Mouse (Mus musculus): Measurements from ENCODE around the gene Cyp2c68.
"Not testable (repeated sequence)": the region's sequence is repeated elsewhere in the genome, so short reads cannot be mapped to it uniquely, and the experiment has no call there.

The Cyp2c68 gene

DNA sequence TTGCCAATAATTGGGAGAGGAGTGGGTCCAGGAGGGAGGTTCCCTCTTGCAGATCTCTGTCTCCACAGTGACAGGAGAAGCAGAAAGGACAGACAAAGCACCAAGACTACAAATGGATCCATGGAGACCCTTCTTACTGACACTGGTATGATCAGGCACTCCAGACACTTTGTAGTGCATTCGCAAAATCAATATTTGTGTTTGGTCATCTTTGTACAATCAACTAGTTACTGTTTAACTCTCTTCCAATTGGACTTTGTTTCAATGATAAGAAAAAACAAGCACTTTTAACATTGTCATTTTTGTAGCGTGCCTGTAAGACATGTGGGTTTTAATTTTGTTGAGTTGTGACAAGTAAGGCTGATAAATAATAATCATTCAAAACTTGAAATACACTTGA lies at the start of gene Cyp2c68:
Cyp2c68 (minus strand) TSS at position 135 of the 400 bp plus-strand sequence.
- no peak for DNase-seq (ENCODE audit: low read depth, low spot score)

DNA sequence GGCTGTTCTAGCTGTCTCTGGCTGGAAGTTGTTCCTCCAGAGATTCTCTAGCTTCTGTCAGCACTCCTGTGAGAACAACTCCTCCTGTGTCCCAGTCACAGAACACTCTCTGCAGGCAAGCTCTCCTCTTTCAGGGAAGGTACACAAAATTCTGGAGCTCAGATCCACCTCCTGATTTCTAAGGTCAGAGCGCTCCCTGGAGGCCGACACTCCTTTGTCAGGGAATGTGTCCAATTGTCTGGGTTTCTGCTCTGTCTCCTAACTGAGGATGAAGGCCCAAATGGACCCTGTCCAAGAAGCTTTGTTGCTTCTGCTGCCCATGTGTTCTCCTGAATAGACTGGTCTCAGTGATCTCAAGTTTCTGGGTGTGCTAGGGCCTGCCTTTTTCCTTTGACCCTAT lies 44.6 kb upstream of the Cyp2c68 start:
- not testable (repeated sequence) for DNase-seq (ENCODE audit: low read depth, low spot score)

DNA sequence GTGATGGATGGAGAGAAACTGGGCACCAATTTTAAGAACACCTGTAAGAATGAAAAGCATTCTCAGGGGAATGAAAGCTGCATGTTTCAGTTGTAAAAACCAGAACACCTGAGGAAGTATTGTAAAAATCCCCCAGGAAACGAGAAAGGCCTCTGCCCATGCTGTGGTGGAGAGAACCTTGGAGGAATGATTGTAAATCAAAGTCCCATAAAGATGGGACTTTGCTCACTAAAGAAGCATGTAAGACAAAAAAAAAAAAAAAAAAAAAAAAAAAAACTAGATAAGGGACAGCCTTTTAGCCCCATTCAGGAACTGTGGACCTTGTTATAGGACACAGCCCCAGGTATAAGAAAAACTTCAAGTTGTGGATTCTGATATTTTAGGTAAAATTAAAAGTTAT lies 4.5 kb upstream of the Cyp2c68 start:
- no peak for DNase-seq (ENCODE audit: low read depth, low spot score)

DNA sequence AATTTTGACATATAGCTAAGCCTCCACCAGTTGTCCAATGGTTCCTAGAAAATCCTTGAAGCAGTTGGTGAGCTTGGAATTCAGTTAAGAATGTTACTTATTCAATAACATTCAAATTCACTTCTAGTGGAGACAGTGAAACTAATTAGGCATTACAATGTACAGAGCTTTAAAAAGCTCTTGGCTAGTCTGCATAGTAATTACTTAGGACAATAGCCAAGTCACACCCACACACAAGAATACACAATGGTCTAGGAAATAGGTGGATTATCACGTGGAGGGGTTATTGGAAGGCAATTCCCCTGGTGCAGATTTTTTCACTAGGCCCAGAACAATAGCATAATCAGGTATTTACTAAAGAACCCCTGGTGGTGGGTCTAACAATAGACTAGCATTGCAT lies 3.5 kb upstream of the Cyp2c68 start:
- DNase-seq (ENCODE audit: low read depth, low spot score): not testable (repeated sequence)

DNA sequence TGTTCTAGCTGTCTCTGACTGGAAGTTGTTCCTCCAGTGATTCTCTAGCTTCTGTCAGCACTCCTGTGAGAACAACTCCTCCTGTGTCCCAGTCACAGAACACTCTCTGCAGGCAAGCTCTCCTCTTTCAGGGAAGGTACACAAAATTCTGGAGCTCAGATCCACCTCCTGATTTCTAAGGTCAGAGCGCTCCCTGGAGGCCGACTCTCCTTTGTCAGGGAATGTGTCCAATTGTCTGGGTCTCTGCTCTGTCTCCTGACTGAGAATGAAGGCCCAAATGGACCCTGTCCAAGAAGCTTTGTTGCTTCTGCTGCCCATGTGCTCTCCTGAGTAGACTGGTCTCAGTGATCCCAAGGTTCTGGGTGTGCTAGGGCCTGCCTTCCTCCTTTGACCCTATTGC lies 29.7 kb downstream of the Cyp2c68 start:
- not testable (repeated sequence) for DNase-seq (ENCODE audit: low read depth, low spot score)

DNA sequence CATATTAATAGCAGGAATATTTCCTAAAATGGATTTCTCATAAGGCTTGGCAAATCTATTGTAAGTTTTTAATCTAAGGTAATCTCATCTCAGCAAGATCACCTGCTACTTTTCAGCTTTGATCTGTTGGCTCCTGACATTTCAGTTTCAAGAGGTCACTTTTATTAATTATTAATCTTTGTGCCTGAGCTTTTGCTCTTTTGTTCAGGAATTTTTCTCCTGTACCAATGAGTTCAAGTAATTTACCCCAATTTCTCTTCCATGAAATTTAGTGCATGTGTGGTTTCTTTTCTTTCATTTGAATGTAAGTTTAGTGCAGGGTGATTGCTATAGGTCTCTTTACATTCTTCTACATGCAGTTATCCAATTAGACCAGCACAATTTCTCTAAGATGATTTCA lies 75.2 kb downstream of the Cyp2c68 start:
- not testable (repeated sequence) for DNase-seq (ENCODE audit: low read depth, low spot score)

DNA sequence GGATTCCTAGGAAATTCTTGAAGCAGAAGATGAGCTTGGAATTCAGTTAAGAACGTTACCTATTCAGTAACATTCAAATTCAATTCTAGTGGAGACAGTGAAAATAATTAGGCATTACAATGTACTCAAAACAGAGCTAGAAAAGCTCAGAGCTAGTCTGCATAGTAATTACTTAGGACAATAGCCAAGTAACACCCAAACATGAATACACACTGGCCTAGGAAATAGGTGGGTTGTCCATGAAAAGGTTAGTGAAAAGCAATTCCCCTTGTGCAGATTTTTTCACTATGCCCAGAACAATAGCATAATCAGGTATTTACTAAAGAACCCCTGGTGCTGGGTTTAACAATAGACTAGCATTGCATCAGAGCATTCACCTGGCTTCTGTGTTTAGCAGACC lies 88.5 kb downstream of the Cyp2c68 start:
- DNase-seq (ENCODE audit: low read depth, low spot score): no peak

DNA sequence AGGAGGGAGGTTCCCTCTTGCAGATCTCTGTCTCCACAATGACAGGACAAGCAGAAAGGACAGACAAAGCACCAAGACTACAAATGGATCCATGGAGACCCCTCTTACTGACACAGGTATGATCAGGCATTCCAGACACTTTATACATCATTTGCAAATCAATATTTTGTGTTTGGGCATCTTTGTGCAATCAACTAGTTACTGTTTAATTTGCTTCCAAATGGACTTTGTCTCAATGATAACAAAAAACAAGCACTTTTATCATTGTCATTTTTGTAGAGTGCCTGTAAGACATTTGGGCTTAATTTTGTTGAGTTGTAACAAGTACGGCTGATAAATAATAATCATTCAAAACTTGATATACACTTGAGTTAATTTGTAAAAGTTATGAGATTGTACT lies 91.9 kb downstream of the Cyp2c68 start, which contains the start of gene Cyp2c67:
Cyp2c67 (minus strand) TSS at position 114 of the 400 bp plus-strand sequence.
- DNase-seq (ENCODE audit: low read depth, low spot score): no peak

DNA sequence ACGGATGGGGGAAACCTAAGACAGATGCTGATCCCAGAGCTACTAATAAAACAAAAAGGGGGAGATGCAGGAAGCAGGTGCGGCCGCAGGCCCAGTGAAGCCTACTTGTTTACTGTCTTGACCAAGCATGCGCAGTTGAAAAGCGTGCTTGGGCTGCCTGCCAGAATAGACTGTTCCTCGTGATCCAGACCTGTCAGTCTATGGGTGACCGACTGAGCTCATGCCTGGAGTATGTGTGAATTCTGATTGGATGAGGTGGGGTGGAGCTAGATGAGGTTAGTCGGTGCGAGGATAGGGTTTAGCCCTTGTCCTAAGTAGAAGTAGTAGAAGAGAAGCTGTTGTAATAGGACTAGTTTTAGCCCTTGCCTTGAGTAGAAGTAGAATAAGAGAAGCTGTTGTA lies 93.3 kb downstream of the Cyp2c68 start:
- DNase-seq (ENCODE audit: low read depth, low spot score): no peak

DNA sequence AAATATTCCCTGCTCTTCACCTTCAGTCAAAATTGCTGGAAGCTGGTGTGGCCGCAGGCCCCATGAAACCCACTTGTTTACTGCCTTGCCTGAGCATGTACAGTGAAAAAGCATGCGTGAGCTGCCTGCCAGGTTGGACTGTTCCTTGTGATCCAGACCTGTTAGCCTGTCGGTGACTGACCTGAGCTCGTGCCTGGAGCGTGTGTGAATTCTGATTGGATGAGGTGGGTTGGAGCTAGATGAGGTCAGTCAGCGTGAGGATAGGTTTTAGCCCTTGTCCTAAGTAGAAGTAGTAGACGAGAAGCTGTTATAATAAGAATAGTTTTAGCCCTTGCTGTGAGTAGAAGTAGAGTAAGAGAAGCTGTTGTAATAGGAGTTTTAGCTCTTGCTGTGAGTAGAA lies 96.3 kb downstream of the Cyp2c68 start:
- DNase-seq (ENCODE audit: low read depth, low spot score): not testable (repeated sequence)
